Mouse (Mus musculus) liver, embryonic 11.5 days (tissue): ENCODE measurements around the gene Sik2. TPM values are rescaled to one million over a fixed set of nuclear protein-coding genes. Genes with fewer than 3 reads are reported as not detected.

ENCODE experiments used
- ATAC-seq: fragments of 200-750 bp; cut with Nextera tagmentation; replicated peaks from 2 replicates; pipeline ENCODE4 v1.8.0; 2017; ENCODE audit warnings: moderate number of reproducible peaks, mild to moderate bottlenecking, moderate TSS enrichment, moderate library complexity; ENCODE audit not compliant: low FRiP score
- DNase-seq: peaks from one replicate; pipeline ENCODE4 v3.0.0-alpha.2; 2017; ENCODE audit warnings: low spot score
- H3K27ac ChIP-seq: fragments of 300-500 bp; sonication (generic); 2 replicates; pipeline ENCODE4 v1.5.1; 2014; ENCODE audit warnings: mild to moderate bottlenecking, low read depth, low read length, control low read depth
- H3K27me3 ChIP-seq: fragments of 300-500 bp; sonication (generic); replicated peaks from 2 replicates; pipeline ENCODE4 v1.6.1; 2014; ENCODE audit warnings: low read length, mixed read lengths; ENCODE audit not compliant: control insufficient read depth, insufficient read depth
- H3K36me3 ChIP-seq: fragments of 300-500 bp; sonication (generic); 2 replicates; pipeline ENCODE4 v1.6.1; 2014; ENCODE audit warnings: mild to moderate bottlenecking, low read length, moderate library complexity, mixed read lengths; ENCODE audit not compliant: control insufficient read depth, insufficient read depth
- H3K4me1 ChIP-seq: fragments of 300-500 bp; sonication (generic); replicated peaks from 2 replicates; pipeline ENCODE4 v1.6.1; 2014; ENCODE audit warnings: low read length, mixed read lengths; ENCODE audit not compliant: control insufficient read depth, insufficient read depth
- H3K4me2 ChIP-seq: fragments of 300-500 bp; sonication (generic); 2 replicates; pipeline ENCODE4 v1.6.1; 2014; ENCODE audit warnings: mild to moderate bottlenecking, control low read depth, moderate library complexity
- H3K4me3 ChIP-seq: fragments of 300-500 bp; sonication (generic); 2 replicates; pipeline ENCODE4 v1.5.1; 2014; ENCODE audit warnings: low read depth, low read length, control low read depth
- H3K9ac ChIP-seq: fragments of 300-500 bp; sonication (generic); 2 replicates; pipeline ENCODE4 v1.6.1; 2014; ENCODE audit warnings: low read depth, low read length, control low read depth
- H3K9me3 ChIP-seq: fragments of 300-500 bp; sonication (generic); 2 replicates; pipeline ENCODE4 v1.6.1; 2016; ENCODE audit warnings: low read length, inconsistent platforms, mixed read lengths; ENCODE audit not compliant: control insufficient read depth
- WGBS: fragments of 180-500 bp; shearing (Covaris S2); extraction: QIAGEN DNeasy Blood & Tissue Kit; methylation state at CpG from one replicate; pipeline ENCODE4 v1.1.7; 2014; 5-methylcytosine and 5-hydroxymethylcytosine counted together
- polyA plus RNA-seq: library from polyadenylated mRNA; unstranded; fragments of >200 nt; fragmentation: Nextera tagmentation; extraction: Ambion mirVana; gene quantifications from 2 replicates; pipeline ENCODE4 v1.2.1, GENCODE M21; 2014

Sik2 gene
- polyA plus RNA-seq, 1 experiment from 2014 or later, result 15.8 TPM

GRCm38 (mm10) chr9:50874031-50874430, 134.8 kb downstream of the Sik2 start:
- Histone ChIP-seq H3K27me3 (no peaks in the 10 kb centered on the region), H3K27ac (no peak overlapping the region), H3K4me2 (no peak overlapping the region), H3K4me3 (no peak overlapping the region), H3K9ac (no peak overlapping the region), H3K4me1 (no peaks in the 10 kb centered on the region), H3K36me3 (peaks cover 47% of the 10 kb centered on the region), H3K9me3 (no peaks in the 10 kb centered on the region)
- DNase-seq (no peak), ATAC-seq (no peak)
- 92% methylated on average over 6 of the region's 6 CpGs for WGBS

- H3K27ac ChIP-seq, result no peak overlapping the region
- H3K9ac ChIP-seq, result no peak overlapping the region
- H3K4me1 ChIP-seq, result no peaks in the 10 kb centered on the region
- no peak overlapping the region for H3K4me3 ChIP-seq
- ATAC-seq (no peak), DNase-seq (no peak)
- no peaks in the 10 kb centered on the region for H3K9me3 ChIP-seq
- H3K36me3 ChIP-seq, result peaks cover 49% of the 10 kb centered on the region
- H3K4me2 ChIP-seq, result no peak overlapping the region
- H3K27me3 ChIP-seq, result no peaks in the 10 kb centered on the region
- 93% methylated on average over 9 of the region's 9 CpGs for WGBS
These were observed 135.7 kb downstream of the Sik2 start for GRCm38 (mm10) chr9:50873210-50873609.

GRCm38 (mm10) chr9:50868182-50868581, 140.7 kb downstream of the Sik2 start:
- 92% methylated on average over 2 of the region's 2 CpGs for WGBS

GRCm38 (mm10) chr9:50867015-50867414, 141.9 kb downstream of the Sik2 start:
- Histone ChIP-seq H3K36me3 (peaks cover 63% of the 10 kb centered on the region), H3K4me1 (no peaks in the 10 kb centered on the region), H3K9me3 (no peaks in the 10 kb centered on the region), H3K27ac (no peak overlapping the region), H3K4me3 (no peak overlapping the region), H3K27me3 (no peaks in the 10 kb centered on the region), H3K4me2 (no peak overlapping the region), H3K9ac (no peak overlapping the region)
- DNase-seq (no peak), ATAC-seq (no peak)
- WGBS, result 93% methylated on average over 6 of the region's 6 CpGs

More at GRCm38 (mm10) chr9:50868182-50868581, 140.7 kb downstream of the Sik2 start:
- Histone ChIP-seq H3K4me2 (no peak overlapping the region), H3K36me3 (peaks cover 56% of the 10 kb centered on the region), H3K4me3 (no peak overlapping the region), H3K27ac (no peak overlapping the region), H3K9ac (no peak overlapping the region), H3K4me1 (no peaks in the 10 kb centered on the region), H3K9me3 (no peaks in the 10 kb centered on the region), H3K27me3 (no peaks in the 10 kb centered on the region)
- no peak for DNase-seq
- ATAC-seq, result no peak

GRCm38 (mm10) chr9:50865803-50866202, 143.1 kb downstream of the Sik2 start:
- no peak overlapping the region for H3K9ac ChIP-seq
- H3K27ac ChIP-seq, result no peak overlapping the region
- no peak for DNase-seq
- ATAC-seq, result no peak
- no peak overlapping the region for H3K4me2 ChIP-seq
- no peaks in the 10 kb centered on the region for H3K27me3 ChIP-seq
- peaks cover 68% of the 10 kb centered on the region for H3K36me3 ChIP-seq
- no peaks in the 10 kb centered on the region for H3K9me3 ChIP-seq
- no peak overlapping the region for H3K4me3 ChIP-seq
- WGBS, result 61% methylated on average over 8 of the region's 8 CpGs
- H3K4me1 ChIP-seq, result no peaks in the 10 kb centered on the region

DNA sequence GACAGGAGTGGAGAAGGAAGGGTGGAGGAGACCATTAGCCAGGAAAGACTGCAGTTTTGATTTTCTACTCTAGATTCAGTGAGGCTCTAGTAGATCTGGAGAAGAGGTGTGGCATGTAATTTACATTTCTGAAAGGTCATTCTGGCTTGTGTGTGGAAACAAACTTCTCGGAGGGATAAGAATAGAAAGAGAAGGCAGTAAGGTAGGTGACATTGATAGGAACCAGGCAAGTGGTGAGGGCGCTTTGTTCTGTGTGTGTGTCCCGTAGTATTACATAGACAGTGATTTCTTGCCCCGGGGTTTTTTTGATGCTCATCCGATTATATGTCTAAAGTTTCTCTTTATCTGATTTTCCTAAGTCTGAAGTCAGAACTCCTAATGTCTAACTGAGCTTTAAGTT, 144.0 kb downstream of the Sik2 start:
- peaks cover 69% of the 10 kb centered on the region for H3K36me3 ChIP-seq
- DNase-seq, result no peak
- no peak overlapping the region for H3K4me3 ChIP-seq
- H3K27ac ChIP-seq, result no peak overlapping the region
- H3K27me3 ChIP-seq, result no peaks in the 10 kb centered on the region
- 86% methylated on average over 5 of the region's 5 CpGs for WGBS
- no peaks in the 10 kb centered on the region for H3K4me1 ChIP-seq
- H3K9me3 ChIP-seq, result no peaks in the 10 kb centered on the region
- no peak for ATAC-seq
- H3K9ac ChIP-seq, result no peak overlapping the region
- H3K4me2 ChIP-seq, result no peak overlapping the region

DNA sequence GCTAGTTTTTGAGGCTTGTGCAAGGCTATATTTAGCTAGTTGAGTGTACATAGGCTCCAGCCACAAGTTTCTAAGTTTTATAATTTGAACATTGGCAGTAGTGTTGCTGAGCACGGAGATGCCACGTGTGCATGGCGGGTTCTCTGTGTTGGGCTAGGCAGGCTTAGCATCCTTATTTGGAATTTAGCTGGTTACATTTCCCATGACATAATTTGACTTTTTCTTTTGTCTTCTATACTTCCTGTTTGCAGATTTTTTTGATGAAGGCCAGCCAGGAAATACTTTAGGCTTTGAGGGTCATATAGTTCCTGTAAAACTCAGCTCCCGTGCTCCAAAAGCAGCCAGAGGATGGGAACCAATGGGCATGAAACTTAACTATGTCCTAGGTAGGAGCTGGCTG, 145.0 kb downstream of the Sik2 start:
- Histone ChIP-seq H3K27me3 (no peaks in the 10 kb centered on the region), H3K9ac (no peak overlapping the region), H3K4me1 (no peaks in the 10 kb centered on the region; the same call in 1 of the 2 replicates), H3K9me3 (no peaks in the 10 kb centered on the region), H3K36me3 (peaks cover 69% of the 10 kb centered on the region), H3K27ac (no peak overlapping the region), H3K4me3 (no peak overlapping the region), H3K4me2 (no peak overlapping the region)
- DNase-seq, result no peak
- WGBS, result 88% methylated on average over 4 of the region's 4 CpGs
- no peak for ATAC-seq

GRCm38 (mm10) chr9:50861119-50861839, 147.6 kb downstream of the Sik2 start:
- 94% methylated on average over 18 of the region's 18 CpGs for WGBS
- no peaks in the 10 kb centered on the region for H3K27me3 ChIP-seq
- no peak overlapping the region for H3K27ac ChIP-seq
- DNase-seq, result no peak
- H3K4me1 ChIP-seq, result no peaks in the 10 kb centered on the region; the same call in 1 of the 2 replicates
- H3K4me2 ChIP-seq, result no peak overlapping the region
- peaks cover 47% of the 10 kb centered on the region for H3K36me3 ChIP-seq
- H3K9me3 ChIP-seq, result no peaks in the 10 kb centered on the region
- ATAC-seq, result no peak
- H3K4me3 ChIP-seq, result no peak overlapping the region
- H3K9ac ChIP-seq, result no peak overlapping the region

DNA sequence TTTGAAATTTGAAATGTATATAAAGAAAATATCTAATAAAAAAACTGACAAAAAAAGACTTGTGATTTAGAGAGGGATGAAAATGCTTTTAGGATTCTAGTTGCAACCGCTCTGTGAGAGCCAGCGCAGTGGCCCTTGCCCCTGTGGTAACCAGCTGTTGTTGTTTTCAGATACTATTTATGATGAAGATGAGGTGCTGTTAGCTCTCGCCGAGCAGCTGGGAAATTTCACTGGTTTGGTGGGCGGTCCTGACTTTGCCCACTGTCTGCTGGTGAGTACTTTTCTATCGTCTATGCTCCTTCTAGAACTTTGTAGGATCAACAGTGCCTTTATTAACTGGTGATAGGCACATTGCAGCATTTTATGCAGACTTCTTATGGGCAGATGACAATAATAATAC, 150.2 kb downstream of the Sik2 start:
- no peak overlapping the region for H3K9ac ChIP-seq
- no peak overlapping the region for H3K4me2 ChIP-seq
- peaks cover 23% of the 10 kb centered on the region for H3K4me1 ChIP-seq
- H3K36me3 ChIP-seq, result peaks cover 38% of the 10 kb centered on the region
- no peak overlapping the region for H3K4me3 ChIP-seq
- DNase-seq, result no peak
- no peaks in the 10 kb centered on the region for H3K9me3 ChIP-seq
- no peak for ATAC-seq
- WGBS, result 89% methylated on average over 6 of the region's 6 CpGs
- no peaks in the 10 kb centered on the region for H3K27me3 ChIP-seq
- H3K27ac ChIP-seq, result no peak overlapping the region
